Mouse (Mus musculus) gonadal fat pad, adult 2 months (tissue): ENCODE data around the gene Ccdc136. TPM values are rescaled to one million over a fixed set of nuclear protein-coding genes. Genes with fewer than 3 reads are reported as not detected.

Experiments
- DNase-seq: peaks from one replicate; pipeline ENCODE4 v3.0.0-alpha.2; 2012; ENCODE audit warnings: low read depth
- polyA plus RNA-seq: library from polyadenylated mRNA; depleted of rRNA; stranded (reverse); fragments of >200 nt; gene quantifications from 2 replicates; pipeline ENCODE4 v1.2.3, GENCODE M21; 2012; rRNA removed

The Ccdc136 gene
- polyA plus RNA-seq, 1 experiment, result 6.1 TPM

DNA sequence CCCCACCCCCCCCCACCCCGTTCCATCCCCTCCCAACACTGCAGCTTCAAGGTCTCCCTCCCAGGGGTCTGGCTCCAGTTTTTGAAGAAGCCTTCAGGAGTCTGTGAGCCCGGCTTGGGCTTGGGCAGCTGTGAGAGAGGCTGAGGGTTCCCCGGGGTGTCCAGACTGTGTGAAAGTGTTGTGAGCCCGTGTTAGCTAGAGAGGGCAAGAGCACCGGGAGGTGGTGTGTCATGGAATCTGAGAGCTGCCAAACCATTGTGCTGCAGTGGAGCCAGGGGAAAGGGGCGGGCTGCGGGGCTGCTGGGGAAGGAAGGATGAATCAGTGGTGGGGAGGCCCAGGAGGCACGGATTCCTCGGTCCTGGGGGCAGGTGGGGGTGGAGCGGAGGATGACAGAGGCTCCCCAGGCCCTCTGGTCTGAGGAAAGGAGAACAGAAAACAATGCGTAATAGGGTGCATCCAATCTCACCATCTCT, 40.4 kb downstream of the Ccdc136 start:
- DNase-seq, result no peak

DNA sequence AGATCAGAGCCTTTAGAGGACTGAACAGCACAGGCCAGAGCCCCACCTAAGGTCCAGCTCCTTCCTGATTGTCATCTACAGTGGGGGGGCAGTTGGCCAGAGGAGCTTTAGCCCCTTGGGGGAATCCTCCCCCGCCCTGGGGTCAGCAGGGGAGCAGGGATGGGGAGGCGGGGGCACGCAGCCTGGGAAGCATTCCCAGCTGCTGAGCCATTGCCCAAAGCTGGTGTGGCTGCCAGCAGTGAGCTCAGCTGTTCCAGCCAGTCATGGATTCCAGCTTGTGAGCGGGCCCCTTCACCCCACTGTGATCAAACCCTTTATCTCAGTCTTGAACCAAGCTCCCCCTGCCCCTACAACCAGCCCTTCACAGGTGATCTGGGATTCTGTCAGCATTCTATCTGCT, 43.1 kb downstream of the Ccdc136 start:
- no peak for DNase-seq

DNA sequence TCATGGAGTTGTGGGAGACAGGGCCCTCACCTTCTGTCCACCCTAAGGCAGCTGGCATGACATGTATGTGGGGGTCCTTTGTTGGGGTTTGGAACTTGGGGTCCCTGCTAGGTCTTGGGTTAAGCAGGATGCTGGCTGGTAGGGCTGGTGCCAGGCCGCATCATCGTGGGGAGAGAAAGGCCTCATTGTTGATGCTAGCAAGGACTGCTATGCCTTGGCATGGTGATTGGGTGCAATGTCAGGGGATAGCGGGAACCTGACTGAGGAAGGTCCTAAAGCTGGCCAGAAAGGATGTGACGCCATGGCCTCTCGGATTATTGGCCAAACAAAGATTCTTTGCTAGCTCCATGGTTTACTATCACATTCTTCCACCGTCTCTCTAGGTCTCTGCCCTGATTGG, 43.7 kb downstream of the Ccdc136 start:
- no peak for DNase-seq

DNA sequence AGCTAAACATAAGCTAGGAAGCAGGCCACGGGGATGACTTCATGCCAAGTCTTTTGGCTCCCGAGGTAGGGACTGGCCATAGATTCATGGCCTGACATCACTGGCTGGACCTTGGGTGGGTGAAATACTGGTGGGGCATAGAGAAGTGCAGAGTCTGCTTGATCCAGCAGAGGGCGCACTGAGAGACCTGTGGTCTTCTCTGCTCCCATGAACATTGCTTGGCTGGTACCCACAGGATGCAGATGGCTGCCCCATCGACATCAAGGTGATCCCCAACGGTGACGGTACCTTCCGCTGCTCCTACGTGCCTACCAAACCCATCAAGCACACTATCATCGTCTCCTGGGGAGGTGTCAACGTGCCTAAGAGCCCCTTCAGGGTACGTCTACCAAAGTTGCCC, 48.7 kb downstream of the Ccdc136 start:
- no peak for DNase-seq

DNA sequence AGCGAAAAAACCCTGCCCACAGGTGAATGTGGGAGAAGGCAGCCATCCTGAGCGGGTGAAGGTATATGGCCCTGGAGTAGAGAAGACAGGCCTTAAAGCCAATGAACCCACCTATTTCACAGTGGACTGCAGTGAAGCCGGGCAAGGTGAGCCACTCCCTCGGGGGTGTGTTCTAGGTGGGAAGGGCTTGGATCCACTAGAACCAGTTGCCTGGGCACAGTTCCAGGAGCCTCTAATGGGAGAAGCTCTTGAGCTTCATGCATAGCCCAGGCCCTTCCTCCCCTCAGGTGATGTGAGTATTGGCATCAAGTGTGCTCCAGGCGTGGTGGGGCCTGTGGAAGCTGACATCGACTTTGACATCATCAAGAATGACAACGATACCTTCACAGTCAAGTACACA, 49.2 kb downstream of the Ccdc136 start:
- DNase-seq, result no peak

DNA sequence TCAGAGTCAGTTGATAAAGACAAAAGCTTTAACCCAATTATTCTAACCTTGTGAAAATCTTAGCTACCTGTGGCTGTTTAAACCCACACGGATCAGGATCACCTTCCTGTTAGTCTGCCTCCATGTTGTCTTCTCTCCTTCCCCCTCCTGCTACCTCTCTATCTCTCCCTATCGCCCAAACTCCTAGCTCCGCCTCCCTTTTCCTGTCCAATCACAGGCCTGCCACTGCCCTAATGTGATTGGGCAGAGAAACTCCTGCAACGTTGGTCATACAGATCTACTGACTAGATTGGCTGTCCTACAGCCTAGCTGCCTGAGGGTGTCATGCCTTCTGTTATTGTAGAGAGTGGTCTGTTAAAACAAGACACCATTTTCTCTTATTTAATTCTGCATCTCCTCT, 53.7 kb downstream of the Ccdc136 start:
- DNase-seq, result no peak

DNA sequence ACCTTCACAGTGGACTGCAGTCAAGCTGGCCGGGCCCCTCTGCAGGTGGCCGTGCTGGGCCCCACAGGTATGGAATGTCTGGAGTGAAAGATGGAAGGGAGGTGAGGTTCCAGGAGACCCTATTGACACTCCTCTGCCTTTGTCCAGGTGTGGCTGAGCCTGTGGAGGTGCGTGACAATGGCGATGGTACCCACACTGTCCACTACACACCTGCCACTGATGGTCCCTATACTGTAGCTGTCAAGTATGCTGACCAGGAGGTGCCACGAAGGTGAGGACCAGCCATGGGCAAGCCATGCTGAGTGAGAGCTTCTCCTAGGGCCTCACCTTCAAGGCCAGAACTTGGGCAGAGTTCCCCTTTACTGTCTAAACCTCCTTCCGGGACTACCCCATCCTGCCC, 54.6 kb downstream of the Ccdc136 start:
- no peak for DNase-seq

DNA sequence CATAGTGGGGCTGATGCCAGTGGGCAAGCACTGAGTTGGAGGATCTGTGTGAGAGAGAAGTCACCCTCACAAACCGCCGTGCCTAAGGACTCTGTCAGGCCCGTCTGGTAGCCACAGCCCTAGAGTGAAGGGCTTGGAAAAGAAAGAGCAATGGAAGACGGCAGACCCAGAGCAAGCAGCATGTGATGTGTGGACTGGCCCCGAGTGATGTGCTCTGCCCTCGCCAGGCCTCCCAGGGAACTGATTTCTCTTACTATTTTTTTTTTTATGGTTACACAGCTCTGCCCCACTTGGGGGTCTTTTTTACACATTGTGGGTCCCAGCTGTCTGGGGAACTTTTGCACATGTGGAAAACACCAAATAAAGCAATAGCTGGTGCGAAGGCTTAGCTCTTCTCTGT, 65.4 kb downstream of the Ccdc136 start:
- DNase-seq, result no peak

DNA sequence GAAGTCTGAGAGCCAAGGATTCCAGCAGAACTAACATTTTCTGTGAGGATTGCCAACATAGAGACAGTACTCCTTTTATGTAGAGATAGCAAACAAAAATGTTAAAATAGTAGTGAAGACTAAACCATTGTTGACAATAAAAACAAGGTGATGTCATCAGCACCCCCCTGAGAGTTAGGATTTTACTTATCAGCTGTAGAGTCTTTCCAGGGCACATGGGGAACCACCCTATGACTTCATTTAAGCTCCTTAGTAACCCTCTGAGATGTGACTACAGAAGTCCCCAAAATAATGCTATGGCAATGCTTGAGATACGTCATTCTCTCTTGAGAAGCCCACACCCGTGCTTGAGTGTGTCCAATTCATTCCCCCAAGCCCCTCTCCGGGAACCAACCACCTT, 67.3 kb downstream of the Ccdc136 start:
- DNase-seq, result no peak

DNA sequence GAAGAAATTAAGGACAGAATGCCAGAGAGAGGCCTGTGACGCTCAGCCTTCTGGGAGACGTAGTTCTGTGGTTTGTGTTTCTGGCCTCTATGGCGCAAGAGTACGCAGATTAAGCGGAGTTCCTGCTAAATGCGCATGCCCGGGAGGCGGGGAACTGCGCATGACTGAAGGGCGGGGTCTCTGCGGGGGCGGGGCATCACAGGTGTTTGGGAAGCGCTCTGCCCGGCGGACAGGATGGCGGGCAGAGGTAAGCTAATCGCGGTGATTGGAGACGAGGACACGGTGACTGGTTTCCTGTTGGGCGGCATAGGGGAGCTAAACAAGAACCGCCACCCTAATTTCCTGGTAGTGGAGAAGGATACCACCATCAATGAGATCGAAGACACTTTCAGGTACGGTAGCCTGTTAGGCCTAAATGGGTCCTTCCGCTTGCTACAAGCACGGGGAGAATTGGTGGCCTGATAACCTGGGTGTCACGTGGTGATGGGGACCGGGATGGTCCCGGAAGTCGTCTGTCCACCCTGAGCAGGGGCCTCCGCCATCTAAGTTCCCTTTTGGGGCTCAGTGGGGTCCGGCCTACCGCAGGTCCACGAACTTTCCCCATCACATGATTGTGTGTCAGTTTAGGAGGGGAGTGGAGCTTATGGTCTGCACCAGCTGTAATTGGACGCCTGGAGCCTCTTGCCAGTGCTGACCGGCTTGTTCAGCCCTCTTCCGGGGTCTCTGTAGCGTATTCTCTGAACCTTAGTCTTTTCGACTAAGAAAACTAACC, 71.7 kb downstream of the Ccdc136 start, which contains the start of gene Atp6v1f:
TSS of gene Atp6v1f (plus strand) at position 136 of the 772 bp plus-strand sequence.
- DNase-seq, result peak; percentile 65

DNA sequence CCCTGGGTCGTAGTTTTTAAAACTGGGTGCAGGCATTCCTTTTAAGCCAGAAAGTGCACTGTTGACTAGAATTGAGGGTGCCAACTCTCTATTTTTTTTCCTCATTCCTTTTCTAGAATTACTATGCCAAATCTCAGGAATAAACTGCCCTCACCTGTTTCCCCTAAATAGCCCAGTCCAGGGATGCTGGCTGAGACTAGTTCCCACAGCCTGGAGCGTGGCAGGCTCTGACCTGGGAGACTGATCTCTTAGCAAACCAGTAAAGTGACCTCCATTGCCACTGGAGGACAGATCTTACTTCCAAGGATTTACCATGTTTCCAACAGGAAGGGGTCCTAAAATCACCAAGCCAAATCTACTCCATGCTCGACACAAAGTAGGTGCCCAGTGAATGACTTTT, 72.7 kb downstream of the Ccdc136 start:
- DNase-seq, result no peak

DNA sequence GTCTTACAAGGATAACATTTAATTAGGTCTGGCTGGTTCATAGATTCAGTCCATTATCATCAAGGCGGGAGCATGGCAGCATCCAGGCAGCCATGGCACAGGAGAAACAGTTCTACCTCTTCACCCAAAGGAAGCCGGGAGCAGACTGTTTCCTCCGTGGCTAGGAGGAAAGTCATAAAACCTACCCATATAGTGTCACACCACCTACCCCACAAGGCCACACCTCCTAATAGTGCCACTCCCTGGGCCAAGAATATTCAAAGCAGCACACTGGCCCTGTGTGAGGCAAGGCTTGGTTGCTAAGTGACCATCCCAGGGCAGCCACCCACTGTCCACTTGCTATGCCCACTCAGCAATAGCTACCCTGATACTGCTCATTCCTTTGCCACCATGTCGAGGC, 75.0 kb downstream of the Ccdc136 start, which contains the start of gene Atp6v1fnb:
TSS of gene Atp6v1fnb (plus strand) at position 301 of the 400 bp plus-strand sequence.
- no peak for DNase-seq

DNA sequence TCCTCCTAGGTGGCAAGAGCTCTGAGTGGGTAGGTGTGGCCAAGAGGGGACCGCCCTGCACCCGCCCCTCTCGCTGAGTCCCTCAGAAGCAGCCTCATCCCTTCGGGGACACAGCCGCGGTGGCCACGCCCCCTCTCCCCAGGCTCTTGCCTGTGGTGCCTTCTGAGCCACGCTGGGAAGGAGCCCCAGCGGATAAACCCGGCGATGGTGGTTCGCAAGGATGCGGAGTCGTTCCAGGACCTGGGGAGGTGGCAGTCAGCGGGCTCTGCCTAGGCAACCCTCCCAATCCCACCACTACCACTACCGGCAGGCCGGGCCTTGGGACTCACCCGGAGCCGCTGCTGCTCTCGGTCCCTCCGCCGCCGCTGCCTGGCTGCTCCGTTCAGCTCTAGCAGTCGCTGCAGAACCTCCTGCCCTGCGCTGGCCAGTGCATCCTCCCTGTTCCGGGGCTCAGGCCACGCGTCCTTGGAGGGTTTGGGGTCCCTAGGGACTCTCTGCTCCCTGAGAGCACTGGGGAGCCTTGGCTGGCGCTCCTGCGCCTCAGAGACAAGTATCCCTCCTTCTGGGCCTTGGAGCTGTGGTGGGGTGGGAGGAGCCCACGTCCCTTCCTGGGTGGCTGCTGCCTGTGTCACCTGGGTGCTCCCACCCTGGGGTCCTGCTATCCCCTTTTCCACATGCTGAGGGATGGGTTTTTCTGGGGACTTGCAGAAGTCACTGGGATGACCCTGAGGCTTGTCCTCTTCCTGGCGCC, 78.0 kb downstream of the Ccdc136 start:
- DNase-seq, result no peak

DNA sequence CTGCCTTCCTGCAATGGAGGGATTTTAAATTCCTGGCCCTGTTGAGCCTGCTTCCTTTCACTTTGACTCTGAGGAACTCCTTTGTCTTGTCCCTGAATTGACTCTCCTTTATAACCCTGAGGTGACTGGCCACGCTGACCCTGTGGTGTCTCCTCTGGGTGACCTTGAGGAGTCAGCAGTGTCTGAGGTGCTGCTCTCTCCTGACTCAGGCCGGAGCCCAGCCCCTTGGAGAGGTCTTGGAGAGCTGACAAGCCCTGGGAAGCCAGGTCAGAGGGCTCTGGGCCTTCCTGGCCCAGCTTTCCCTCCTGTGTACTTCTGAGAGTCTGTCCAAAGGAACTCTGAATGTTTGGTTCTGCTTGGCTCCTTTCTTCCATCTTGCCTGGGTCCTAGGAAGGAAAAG, 78.6 kb downstream of the Ccdc136 start:
- no peak for DNase-seq

Other genes with a start within 250 kb of the Ccdc136 start
- gene Rbm28, start 231.3 kb upstream of the Ccdc136 start, polyA plus RNA-seq, result 12.8 and 18.1 TPM in 2 replicates
- gene Prrt4, start 216.7 kb upstream of the Ccdc136 start, polyA plus RNA-seq, result 1.8 and 2.1 TPM in 2 replicates
- 35.8 and 36.5 TPM in 2 replicates for gene Impdh1, start 179.9 kb upstream of the Ccdc136 start, polyA plus RNA-seq
- 11.9 and 21.2 TPM in 2 replicates for gene Hilpda, start 123.8 kb upstream of the Ccdc136 start, polyA plus RNA-seq
- 12.4 and 14.0 TPM in 2 replicates for gene Fam71f2, start 116.7 kb upstream of the Ccdc136 start, polyA plus RNA-seq
- gene Fam71f1, start 77.2 kb upstream of the Ccdc136 start, polyA plus RNA-seq, result 0.77 and 2.0 TPM in 2 replicates
- gene Calu, start 48.2 kb upstream of the Ccdc136 start, polyA plus RNA-seq, result 83.7 and 110 TPM in 2 replicates
- gene Opn1sw, start 7.8 kb upstream of the Ccdc136 start, polyA plus RNA-seq, result 0.81 and 0.86 TPM in 2 replicates
- gene Flnc, start 36.9 kb downstream of the Ccdc136 start, polyA plus RNA-seq, result 6.6 and 9.7 TPM in 2 replicates
- 315 and 362 TPM in 2 replicates for gene Atp6v1f, start 71.4 kb downstream of the Ccdc136 start, polyA plus RNA-seq
- gene Atp6v1fnb, start 75.1 kb downstream of the Ccdc136 start, polyA plus RNA-seq, result not detected in 2 replicates
- 5.2 and 8.3 TPM in 2 replicates for gene Kcp, start 111.6 kb downstream of the Ccdc136 start, polyA plus RNA-seq
- gene Irf5, start 130.3 kb downstream of the Ccdc136 start, polyA plus RNA-seq, result 13.5 and 16.3 TPM in 2 replicates
- gene Tnpo3, start 213.6 kb downstream of the Ccdc136 start, polyA plus RNA-seq, result 43.0 and 46.2 TPM in 2 replicates